ENCODE assay signal across 9 mouse cellular contexts in the genomic region with DNA sequence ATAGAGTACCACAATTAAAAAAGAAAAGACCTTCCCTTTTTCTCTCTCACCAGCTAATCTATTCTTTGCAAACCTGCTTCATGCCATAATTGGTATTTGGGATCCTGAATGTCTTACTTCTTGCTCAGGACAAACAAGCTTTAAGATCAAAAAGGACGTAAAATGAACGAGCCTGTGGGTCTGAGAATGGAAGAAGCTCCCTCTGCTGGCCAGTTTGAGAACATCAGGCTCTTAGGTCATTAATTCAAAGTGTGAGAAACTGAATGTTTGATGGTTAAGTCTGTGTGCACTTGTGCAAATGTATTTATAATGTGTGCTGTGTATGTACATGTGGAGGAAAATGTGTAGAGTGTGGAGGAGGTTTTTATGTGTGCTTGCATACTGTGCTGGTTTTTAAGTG. TPM values are rescaled to one million over a fixed set of nuclear protein-coding genes. Genes with fewer than 3 reads are reported as not detected.
DNase-seq lines count a peak whose midpoint lies in the region; ATAC-seq and TF ChIP-seq lines count a peak whose summit lies in the region.
"Had no signal": no experiment of that assay in that cellular context is flagged by ENCODE, and none has a peak within 500 bp of the region (broad histone marks: within the 10 kb centered on the region; RNA-seq: fewer than 3 reads in every experiment).

No protein-coding gene starts in this region.

- TF ChIP-seq CTCF in Patski (IDR thresholded peaks at IDR 0.05) = peak; percentile 74

- peak; percentile 13 for DNase-seq in heart, adult 8-10 months (ENCODE audit: low spot score)
- DNase-seq in heart, embryonic 10.5 days (ENCODE audit: low spot score) = no peak
- DNase-seq in B cell, adult 2 months = peak; percentile 59 to 67
- no peak for DNase-seq in Patski (ENCODE audit: low read depth, low spot score)
- peak; percentile 63 for DNase-seq in embryo, embryonic 11 days
- DNase-seq in layer of hippocampus, postnatal 10 days (ENCODE audit: low spot score in 2 of 2) = peak; percentile 59 to 61
- DNase-seq in neural tube, embryonic 11.5 days (ENCODE audit: low spot score) = peak; percentile 45

- WGBS in heart, embryonic 10.5 days = 41% methylated on average over 2 of the region's 2 CpGs
- 23% methylated on average over 2 of the region's 2 CpGs for WGBS in neural tube, embryonic 11.5 days

- CTCF ChIA-PET in Patski (lab: Charles Lee) = interaction anchor here (0.8 to 1.8 kb wide), 13 partner anchors 9 to 158 kb away, joined by 3 to 7 read pairs (median 3); a partner anchor contains a TSS

- POLR2A ChIA-PET in Patski (lab: Charles Lee) = interaction anchor here (0.7 kb wide), 1 partner anchor 138 kb away, joined by 3 read pairs; no protein-coding TSS in a partner anchor

- H3K4me2 ChIP-seq in neural tube, embryonic 11.5 days (ENCODE audit: low read depth) = no peak overlapping the region
- H3K4me2 ChIP-seq: lung, embryonic 15.5 days had no signal

- in situ Hi-C loops in Patski (cut with MboI; ENCODE audit: low pct_unique_long_range_greater_than_20kb) = loop anchor here (5.0 kb wide), 1 partner anchor 153 kb away; no protein-coding TSS in a partner anchor

- no peak overlapping the region for H3K9ac ChIP-seq in neural tube, embryonic 11.5 days (ENCODE audit: low read length)
- H3K9ac ChIP-seq: lung, embryonic 15.5 days had no signal

- H3K4me3 ChIP-seq in heart, embryonic 10.5 days = no peak overlapping the region
- no peak overlapping the region for H3K4me3 ChIP-seq in neural tube, embryonic 11.5 days (ENCODE audit: low read depth, low read length)
- H3K4me3 ChIP-seq: lung, embryonic 15.5 days had no signal

- H3K27ac ChIP-seq in heart, embryonic 10.5 days = no peak overlapping the region
- no peak overlapping the region for H3K27ac ChIP-seq in neural tube, embryonic 11.5 days (ENCODE audit: low read depth, low read length)
- H3K27ac ChIP-seq: lung, embryonic 15.5 days had no signal

- no peak for ATAC-seq in Patski
- ATAC-seq in neural tube, embryonic 11.5 days (ENCODE audit: insufficient read depth, low FRiP score, low TSS enrichment) = no peak
- no peak for ATAC-seq in inflammation-experienced regulatory T-cells, adult 6 months

- H3K36me3 ChIP-seq in heart, embryonic 10.5 days = no peaks in the 10 kb centered on the region
- H3K36me3 ChIP-seq in neural tube, embryonic 11.5 days (ENCODE audit: control insufficient read depth, insufficient read depth, low read length) = no peaks in the 10 kb centered on the region
- H3K36me3 ChIP-seq: lung, embryonic 15.5 days had no signal

- peaks cover 7% of the 10 kb centered on the region; the same call in 1 of the 2 replicates for H3K4me1 ChIP-seq in heart, embryonic 10.5 days
- peaks cover 1% of the 10 kb centered on the region; the same call in 1 of the 2 replicates for H3K4me1 ChIP-seq in neural tube, embryonic 11.5 days (ENCODE audit: control insufficient read depth, insufficient read depth, low read length)
- H3K4me1 ChIP-seq: lung, embryonic 15.5 days had no signal

- no peaks in the 10 kb centered on the region for H3K9me3 ChIP-seq in heart, embryonic 10.5 days
- H3K9me3 ChIP-seq in neural tube, embryonic 11.5 days (ENCODE audit: control insufficient read depth, low read length) = no peaks in the 10 kb centered on the region
- H3K9me3 ChIP-seq: lung, embryonic 15.5 days had no signal

- no peaks in the 10 kb centered on the region for H3K27me3 ChIP-seq in heart, embryonic 10.5 days (ENCODE audit: insufficient read depth, poor library complexity, severe bottlenecking)
- peaks cover 19% of the 10 kb centered on the region for H3K27me3 ChIP-seq in Patski
- H3K27me3 ChIP-seq in neural tube, embryonic 11.5 days (ENCODE audit: control insufficient read depth, insufficient read depth, low read length) = no peaks in the 10 kb centered on the region
- H3K27me3 ChIP-seq: lung, embryonic 15.5 days had no signal

RNA-seq across cellular contexts. Expression of a gene that starts 5.0 kb away (rescaled TPM):
- total RNA-seq in heart, adult 8-10 months (2022) = under 1 TPM in 1 of 4 experiments, not detected in 3; 0.16 TPM
- 0.41 and 0.83 TPM in 2 replicates for polyA plus RNA-seq in heart, embryonic 10.5 days (2016; fragmentation: Nextera tagmentation; extraction: Ambion mirVana)
- polyA plus RNA-seq in Patski (2021) = not detected
- total RNA-seq in layer of hippocampus, postnatal 10 days (2021) = 1 to 10 TPM; 4.4 to 5.5 TPM
- 0.77 TPM in 1 of 2 replicates, not detected in the other for polyA plus RNA-seq in neural tube, embryonic 11.5 days (2014; fragmentation: Nextera tagmentation; extraction: Ambion mirVana)
- not detected for polyA plus RNA-seq in inflammation-experienced regulatory T-cells, adult 6 months (2017; shearing (Covaris generic))
- polyA plus RNA-seq: lung, embryonic 15.5 days had no signal

RNA-seq across cellular contexts. Expression of a gene that starts 21.7 kb away (rescaled TPM):
- total RNA-seq in heart, adult 8-10 months (2022) = not detected
- polyA plus RNA-seq in heart, embryonic 10.5 days (2016; fragmentation: Nextera tagmentation; extraction: Ambion mirVana) = not detected in 2 replicates
- polyA plus RNA-seq in Patski (2021) = not detected
- total RNA-seq in layer of hippocampus, postnatal 10 days (2021) = not detected
- polyA plus RNA-seq in neural tube, embryonic 11.5 days (2014; fragmentation: Nextera tagmentation; extraction: Ambion mirVana) = not detected in 2 replicates
- polyA plus RNA-seq in inflammation-experienced regulatory T-cells, adult 6 months (2017; shearing (Covaris generic)) = not detected
- polyA plus RNA-seq: lung, embryonic 15.5 days had no signal

RNA-seq across cellular contexts. Expression of a gene that starts 59.3 kb away (rescaled TPM):
- total RNA-seq in heart, adult 8-10 months (2022) = not detected
- not detected in 2 replicates for polyA plus RNA-seq in heart, embryonic 10.5 days (2016; fragmentation: Nextera tagmentation; extraction: Ambion mirVana)
- polyA plus RNA-seq in Patski (2021) = 1.6 TPM
- total RNA-seq in layer of hippocampus, postnatal 10 days (2021) = not detected
- not detected in 2 replicates for polyA plus RNA-seq in neural tube, embryonic 11.5 days (2014; fragmentation: Nextera tagmentation; extraction: Ambion mirVana)
- not detected for polyA plus RNA-seq in inflammation-experienced regulatory T-cells, adult 6 months (2017; shearing (Covaris generic))
- polyA plus RNA-seq: lung, embryonic 15.5 days had no signal

Comparison
In these comparisons a context has a peak if more than half of its experiments do, and no peak if none do; other contexts are left out.
1. DNase-seq: peak in heart, adult 8-10 months (single experiment), B cell, adult 2 months (2 of 2), embryo, embryonic 11 days (single experiment), layer of hippocampus, postnatal 10 days (2 of 2) and neural tube, embryonic 11.5 days (single experiment); none in heart, embryonic 10.5 days (single experiment) and Patski (single experiment).